Mouse (Mus musculus): ENCODE results near the gene Esr1.
A peak's percentile ranks its signal among the peaks of the same experiment; 100 is the strongest.

The Esr1 gene

DNA sequence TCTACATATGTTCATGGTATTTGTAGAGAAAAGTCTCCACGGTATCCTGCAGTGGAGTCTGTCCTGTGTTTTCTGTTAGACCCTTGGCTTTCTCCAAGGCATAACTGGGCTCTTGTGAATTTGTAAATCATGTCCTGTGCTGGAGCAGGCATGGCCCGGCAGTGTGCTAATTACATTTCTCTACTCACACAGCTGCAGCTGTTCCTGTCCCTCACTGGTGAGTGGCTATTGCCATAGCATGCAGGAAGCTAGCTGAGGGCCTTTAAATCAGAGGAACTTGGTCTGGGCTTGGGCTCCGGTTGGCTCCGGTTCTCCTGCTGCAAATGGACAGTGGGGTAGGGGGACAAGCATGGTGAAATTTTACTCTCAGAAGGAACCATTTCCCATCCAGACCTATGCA lies 226.7 kb downstream of the Esr1 start:
- DNase-seq (ENCODE audit: low read depth, low spot score) = no peak

DNA sequence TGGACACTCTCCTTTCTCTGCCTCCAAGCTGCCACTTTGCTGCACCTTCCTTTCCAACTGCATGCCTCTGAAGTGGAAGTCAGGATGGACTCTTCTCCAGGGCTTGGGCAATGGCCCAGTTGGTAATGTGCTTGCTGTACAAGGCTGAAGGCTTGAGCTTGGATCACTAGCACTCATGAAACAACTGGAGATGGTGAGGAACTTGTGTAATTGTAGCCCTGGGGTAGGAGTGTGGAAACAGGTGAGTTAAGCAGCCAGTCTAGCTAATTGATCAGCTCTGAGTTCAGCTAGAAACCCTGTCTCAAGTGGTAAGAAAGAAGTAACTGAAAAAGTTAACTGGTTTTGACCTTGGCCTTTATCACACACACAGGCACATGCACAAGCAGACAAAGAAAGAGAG lies 229.6 kb downstream of the Esr1 start:
- no peak for DNase-seq (ENCODE audit: low read depth, low spot score)

DNA sequence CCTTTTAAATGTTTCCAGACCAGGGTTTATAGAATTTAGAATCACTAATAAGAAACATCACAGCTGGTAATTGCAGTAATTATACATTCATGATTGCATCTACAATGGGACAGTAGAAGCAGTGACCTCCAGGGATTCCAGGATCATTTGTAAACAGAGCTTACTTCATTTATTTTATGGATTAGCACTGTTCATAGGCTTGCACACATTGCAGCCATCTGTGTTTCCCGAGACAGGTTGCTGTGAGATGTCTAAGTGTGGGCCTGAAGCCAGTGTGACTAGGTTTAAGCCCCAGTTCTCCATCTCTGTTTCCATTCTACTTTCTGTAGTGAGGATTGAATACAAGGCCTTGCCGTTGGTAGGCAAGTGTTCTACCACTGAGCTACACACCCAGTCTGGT lies 236.1 kb downstream of the Esr1 start:
- DNase-seq (ENCODE audit: low read depth, low spot score) = no peak

DNA sequence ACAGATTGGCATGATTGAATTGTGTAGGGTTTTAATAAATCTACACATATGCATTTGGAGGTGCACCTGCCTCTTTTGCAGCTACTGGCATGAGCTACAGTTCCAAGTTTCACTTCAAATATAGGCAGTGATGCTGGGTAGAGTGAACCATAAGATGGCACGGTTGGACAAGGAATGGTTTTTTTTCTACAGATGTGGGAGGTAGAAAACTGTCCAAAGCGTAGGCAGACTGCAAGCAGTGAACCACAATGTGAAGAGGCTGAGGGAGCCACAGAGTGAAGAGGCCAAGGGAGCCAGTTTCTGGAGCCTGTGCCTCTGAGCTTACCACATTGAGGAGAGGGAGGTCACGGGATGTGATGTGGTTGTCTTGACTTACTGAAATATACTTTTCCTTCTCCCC lies 238.5 kb downstream of the Esr1 start:
- no peak for DNase-seq (ENCODE audit: low read depth, low spot score)

DNA sequence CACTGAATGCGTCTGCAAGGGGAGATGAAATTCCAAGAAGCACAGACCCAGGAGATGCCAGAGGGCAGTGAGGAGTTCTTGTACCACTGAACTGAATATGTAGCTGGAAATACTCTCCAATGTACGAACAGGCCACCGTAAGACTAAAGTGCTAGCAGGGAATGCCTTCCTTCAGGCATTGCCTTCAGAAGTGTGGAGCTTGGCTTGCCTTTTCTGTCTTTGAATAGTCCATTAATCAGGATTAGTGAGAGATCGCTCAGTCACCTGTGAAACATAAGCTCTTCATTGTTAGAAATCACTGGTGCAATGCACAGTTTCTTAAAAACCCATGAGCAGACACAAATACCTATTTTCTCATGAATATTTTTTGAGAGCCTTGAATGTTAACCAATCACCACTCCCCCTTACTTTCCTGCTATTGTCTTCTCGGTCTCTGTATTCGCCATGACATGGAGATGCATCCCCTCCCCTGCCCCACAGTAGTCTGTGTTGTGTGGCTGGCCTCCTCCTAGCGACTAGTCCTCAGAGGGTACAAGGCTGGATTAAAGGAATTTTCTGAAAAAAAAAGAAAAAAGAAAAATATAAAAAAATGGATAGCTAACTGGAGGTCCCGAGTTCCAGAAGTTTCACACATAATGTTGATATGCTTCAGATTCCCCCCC lies 263.8 kb downstream of the Esr1 start:
- DNase-seq (ENCODE audit: low read depth, low spot score) = no peak

DNA sequence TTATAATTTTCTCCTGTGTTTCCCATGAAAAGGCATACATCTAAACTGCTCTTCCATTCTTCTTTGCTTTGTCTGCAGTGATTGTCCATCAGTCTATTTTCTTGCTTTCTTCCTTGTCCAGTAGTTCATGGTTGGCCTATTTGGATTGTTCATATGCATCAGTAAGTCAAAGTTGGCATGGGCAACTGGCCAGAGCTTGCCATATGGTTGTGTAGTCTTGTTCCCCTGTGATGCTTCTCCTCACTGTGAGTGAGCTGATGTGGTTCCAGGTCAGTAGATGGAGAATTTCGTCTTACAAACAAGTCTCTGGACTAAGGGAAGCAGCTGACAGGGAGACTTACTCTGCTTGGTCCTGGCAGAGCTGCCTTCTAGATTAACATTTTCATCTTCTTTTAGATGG lies 270.0 kb downstream of the Esr1 start:
- DNase-seq (ENCODE audit: low read depth, low spot score) = no peak

DNA sequence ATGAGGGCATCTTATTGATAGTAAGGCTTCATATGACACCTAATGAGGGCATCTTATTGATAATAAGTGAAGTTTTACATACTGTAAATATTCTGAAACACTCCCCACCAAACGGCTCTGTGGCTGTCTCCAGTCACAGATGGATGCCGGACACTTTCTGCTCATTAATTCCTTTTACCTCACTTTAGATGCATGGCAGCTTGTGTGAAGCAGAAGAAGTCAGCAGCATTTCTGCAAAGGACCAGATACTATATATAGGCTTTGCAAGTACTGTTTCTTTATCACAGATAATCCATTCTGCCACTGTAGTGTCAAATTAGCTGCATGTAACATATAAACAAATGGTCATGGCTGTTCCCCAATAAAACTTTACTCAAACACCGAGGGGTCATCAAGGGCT lies 274.1 kb downstream of the Esr1 start:
- no peak for DNase-seq (ENCODE audit: low read depth, low spot score)

DNA sequence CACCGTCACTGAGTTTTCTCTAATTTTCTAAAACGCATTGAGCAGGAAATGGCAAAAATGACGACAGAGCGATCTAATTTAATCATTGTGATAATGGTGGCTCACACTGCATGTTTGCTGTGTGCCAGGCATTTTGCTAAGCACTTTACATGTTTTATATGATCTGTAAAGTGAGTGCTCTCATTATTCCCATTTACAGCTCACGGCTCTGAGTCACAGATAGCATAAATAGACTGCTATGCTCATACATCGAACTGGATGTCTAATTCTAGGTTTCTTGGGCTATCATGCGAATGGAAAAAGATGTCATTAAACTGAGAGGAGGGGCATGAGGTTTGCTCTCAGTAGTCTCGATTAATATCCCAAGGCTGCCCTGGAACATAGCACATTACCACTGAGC lies 274.6 kb downstream of the Esr1 start:
- DNase-seq (ENCODE audit: low read depth, low spot score) = no peak

DNA sequence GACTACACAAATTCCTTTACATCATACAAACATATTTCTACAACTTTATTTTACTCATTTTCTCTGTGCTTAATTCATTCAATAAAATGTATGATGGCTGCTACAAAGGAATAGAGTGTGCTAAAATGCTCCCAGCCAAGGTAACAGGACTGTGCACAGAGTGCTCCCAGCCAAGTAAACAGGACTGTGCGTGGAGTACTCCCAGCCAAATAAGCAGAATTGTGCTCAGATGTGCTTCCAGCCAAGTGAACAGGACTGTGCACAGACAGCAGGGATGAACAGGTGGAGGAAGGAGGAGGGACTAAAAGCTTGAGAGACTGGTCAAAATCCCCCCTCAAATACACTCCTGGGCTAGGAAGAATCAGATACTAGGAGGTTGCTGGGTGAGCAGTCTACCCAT lies 282.1 kb downstream of the Esr1 start:
- no peak for DNase-seq (ENCODE audit: low read depth, low spot score)

DNA sequence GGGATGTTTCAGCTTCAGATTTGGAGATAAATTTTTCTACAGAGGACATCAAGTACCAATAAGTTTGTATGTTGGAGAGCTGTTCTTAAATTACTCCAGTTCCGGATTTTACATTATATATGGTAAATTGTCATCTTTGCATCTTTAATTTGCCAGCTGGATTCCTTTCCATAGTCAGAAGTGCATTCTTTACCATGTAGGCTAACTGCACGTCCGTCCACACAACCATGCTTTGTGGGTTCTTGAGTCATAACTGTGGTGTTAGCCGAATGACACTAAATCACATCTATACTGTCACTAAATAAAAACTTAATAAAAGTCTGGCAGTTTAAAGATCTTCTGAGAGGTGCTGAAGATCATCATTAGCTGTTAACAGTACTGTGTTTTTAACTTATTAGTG lies 286.4 kb downstream of the Esr1 start:
- DNase-seq (ENCODE audit: low read depth, low spot score) = peak; percentile 9

DNA sequence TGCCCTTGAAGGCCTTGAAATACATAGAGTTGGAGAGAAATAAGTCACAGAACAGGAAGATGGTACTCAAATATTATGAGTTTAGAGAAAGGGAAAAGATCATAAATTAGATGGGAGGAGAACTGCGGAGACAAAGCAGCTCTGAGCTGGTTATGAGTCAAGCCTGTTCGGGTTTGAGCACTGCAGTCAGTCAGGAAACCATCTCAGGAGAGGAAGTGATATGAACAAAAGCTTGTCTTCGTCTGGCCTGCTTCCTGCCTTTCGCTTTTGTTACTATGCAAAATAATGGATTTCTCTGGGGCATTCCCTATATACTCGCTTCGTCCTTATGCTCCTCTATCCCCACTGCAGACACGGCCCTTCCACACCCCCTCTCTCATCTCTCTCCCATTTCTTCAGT lies 288.9 kb downstream of the Esr1 start:
- no peak for DNase-seq (ENCODE audit: low read depth, low spot score)

DNA sequence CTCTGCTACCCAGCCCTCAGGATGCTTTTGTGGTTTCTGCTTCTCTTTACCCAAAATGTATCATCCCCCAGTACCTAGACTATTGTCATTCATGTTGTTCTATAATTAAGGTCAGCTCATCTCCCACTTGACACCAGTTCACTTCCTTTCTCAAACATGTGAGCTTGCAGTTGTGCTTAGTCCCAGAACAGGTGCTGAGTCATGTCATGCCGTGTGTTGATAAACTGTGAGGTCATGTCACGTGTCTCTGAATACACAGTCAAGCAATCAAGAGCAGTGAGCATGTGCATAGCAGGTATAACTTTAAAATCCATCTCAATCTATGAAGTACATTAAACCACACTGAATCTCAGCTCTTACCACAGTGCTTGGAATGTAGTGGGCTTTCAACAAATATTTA lies 297.9 kb downstream of the Esr1 start:
- DNase-seq (ENCODE audit: low read depth, low spot score) = no peak

DNA sequence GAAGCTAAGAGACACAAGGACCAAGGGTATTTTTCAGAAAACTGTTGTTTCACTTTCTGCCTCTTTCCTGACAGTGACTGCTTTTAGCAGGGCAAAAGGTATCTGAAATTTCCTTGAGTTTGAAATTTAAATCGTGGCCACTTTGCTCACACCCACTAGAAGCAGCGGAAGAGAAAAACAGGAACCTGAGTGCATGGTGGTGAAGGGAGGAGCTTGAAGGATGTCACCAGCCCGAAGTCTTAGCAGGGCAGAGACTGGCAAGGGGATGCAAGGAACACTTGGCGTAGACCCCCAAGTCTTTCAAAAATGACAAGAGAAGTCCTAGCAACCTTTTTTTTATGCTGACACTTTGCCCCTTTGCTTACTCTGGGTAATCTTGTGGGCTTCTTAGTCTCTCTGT lies 299.1 kb downstream of the Esr1 start:
- DNase-seq (ENCODE audit: low read depth, low spot score) = no peak

DNA sequence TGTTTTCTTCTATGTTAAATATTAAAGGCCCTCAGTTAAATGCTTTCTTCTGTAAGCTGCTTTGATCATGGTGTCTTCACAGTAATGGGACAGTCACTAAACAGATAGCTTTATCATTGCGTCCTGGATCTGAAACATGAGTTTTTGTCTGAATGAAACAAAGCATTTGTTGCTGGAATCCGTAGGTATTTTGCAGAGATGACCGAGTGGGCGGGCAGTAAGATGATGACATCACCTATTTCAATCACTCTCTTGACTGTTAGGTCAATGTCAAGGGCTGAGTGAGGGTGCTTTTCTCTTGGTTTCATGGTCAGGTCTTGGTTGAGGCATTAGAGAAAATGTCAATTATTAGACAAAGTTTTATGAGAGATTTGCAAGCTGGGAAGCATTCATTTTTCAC lies 307.7 kb downstream of the Esr1 start:
- no peak for DNase-seq (ENCODE audit: low read depth, low spot score)

DNA sequence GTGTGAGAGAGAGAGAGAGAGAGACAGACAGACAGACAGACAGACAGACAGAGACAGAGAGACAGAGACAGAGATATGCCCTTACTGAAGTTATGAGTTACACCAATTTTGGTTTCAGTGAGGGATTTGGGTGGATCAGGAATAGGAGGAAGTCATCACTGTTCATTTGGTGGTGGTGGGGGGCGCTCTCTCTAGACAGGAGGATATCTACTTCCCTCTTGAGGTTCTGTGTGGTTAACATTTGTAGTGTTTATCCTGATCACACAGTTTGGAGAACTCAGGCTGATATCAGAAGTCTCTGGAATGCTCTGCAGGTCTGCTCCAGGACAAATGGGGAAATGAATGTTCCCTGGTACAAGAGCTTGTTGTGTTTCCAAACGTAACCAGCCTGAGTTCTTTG lies 312.2 kb downstream of the Esr1 start:
- no peak for DNase-seq (ENCODE audit: low read depth, low spot score)

DNA sequence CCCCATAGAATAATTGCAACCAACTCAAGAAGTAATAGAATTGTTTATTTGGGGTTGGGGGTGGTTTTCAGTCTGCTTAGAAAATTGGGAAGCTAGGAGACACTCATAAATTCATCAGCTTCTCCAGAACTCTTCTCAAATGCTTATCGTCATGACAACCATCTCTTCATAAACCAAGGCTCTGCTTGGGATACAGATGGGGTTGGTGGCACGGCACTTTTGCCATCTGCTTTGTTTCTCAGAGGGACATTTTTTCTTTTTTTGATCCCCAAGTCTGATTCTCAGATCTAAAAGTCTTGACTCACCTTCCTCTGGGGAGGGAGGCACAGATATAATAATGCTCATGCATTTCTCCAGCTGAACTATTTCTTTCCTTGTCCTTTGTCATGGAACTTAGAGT lies 313.0 kb downstream of the Esr1 start:
- DNase-seq (ENCODE audit: low read depth, low spot score) = no peak

DNA sequence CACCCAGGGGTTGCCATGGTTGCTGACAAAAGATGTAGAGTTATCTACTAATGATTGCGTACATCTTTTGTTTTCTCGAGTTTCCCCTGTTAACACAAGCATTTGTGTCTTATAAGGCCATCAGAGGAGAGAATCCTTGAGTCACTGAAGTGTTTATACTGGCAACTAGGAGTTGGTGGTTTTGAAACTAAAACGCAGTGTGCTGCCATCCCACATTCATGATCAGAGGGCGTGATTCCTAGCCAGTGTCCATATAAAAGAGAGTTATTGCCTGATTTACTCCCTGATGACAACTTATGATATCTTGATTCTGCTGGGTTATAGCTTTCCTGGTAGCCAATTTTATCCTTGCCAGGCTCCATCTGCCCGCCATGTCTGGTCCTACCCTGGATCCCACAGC lies 331.8 kb downstream of the Esr1 start:
- no peak for DNase-seq (ENCODE audit: low read depth, low spot score)

DNA sequence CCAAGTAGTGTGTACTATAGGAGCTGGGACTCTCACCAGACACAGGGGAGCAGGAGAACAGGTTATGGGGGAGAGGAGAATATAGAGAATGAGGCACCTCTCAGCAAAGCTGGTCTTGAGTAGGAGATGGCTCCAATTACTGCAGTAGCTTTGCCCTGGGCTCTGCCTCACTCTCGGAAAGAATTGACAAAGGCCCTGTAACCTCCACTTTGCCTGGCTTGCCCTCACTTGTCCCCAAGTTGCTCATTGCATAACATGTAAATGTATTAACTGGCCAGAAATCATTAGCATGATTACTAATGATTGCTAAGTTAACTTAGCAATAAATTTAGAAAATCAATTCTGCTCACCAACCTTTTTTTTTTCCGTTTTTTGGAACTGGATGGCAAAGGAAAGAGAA lies 333.3 kb downstream of the Esr1 start:
- no peak for DNase-seq (ENCODE audit: low read depth, low spot score)

DNA sequence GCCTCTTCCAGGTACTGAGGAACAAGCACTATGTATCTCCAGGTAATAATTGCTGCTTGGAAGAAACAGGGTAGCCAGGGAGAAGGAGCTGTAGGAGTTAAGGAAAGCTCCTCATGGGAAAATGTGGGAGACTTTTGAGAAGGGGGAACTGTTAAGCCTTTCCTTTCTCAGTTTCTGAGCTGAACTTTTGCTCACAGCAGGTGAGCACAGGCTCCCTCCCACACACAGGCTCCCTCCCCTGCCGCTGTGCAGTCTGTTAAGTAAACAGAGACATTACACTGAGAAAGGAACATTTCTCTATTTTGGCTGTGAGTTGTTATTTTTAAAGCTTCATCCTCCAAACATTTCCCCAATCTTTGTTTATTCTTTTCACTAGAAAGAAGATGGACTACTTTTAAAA lies 354.4 kb downstream of the Esr1 start:
- DNase-seq (ENCODE audit: low read depth, low spot score) = no peak

DNA sequence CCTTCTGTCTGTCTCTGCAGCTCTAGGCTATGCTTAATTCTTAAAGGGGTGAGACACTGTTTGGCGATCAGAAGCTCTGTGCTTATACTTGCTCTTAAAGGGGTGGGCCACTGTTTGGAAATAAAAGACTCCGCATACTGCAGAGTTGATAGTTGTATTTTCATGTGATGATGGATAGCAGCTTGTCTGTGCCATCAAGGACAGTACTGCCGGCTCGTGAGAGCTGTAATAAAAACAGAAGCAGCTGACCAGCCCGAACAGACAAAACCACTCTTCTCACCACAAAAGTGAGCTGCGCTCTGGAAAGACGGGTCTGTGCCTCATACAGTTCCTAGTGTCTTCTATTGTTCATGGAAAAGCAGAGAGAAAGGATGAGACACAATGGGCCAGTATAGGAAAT lies 359.8 kb downstream of the Esr1 start:
- no peak for DNase-seq (ENCODE audit: low read depth, low spot score)

DNA sequence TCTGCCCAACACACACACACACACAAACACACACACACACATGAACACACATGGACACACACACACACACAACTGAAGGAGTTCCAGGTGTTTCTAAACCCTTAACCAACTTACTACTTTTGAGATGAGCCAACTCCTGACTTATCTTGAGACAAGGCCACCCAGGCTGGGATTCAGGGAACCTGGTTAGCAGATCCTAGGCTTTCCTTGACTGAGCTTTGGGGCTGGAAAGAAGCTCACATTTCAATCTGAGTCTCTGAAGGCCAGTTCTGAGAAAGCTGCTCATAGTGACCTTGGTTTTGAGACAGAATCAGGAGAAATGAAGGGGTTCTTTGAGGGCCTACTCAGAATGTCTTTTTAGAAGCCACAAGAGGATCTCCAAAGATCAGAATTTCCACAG lies 360.2 kb downstream of the Esr1 start:
- DNase-seq (ENCODE audit: low read depth, low spot score) = no peak

DNA sequence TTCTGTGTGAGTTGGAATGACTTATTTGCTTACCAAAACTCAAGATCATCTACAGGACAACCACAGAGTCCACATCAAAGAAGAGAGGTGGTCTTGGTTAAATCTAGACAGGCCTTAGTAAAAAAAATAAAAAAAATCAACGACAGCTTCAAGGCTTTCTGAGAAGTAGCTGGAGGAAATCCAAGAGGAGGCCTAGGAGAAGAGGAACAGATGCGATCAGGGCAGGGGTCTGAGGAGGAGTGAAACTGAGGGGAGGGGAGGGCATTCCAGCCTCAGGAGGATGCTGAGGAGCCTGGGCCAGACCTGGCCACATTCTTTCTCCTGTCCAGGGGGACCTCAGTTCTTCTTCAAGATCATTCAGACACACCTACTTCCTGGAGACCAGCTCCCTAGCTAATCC lies 360.6 kb downstream of the Esr1 start:
- no peak for DNase-seq (ENCODE audit: low read depth, low spot score)

DNA sequence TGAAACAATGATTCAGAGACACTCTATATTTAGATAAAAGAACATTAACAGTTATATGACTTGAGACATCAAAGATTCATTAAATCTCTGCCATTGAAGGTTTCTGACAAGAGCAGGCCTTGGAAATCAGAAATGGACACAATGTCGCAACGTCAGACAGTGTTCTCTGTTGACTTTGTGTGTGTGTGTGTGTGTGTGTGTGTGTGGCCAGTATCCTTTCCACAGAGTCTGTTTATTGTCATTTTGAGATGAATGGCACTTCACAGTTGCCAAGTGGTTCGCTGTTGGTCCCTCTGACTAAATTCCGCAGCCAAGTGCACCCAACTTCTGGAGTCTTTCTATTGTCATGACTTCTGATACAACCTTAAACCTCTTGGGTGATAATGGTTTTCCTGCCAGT lies 362.9 kb downstream of the Esr1 start:
- no peak for DNase-seq (ENCODE audit: low read depth, low spot score)

DNA sequence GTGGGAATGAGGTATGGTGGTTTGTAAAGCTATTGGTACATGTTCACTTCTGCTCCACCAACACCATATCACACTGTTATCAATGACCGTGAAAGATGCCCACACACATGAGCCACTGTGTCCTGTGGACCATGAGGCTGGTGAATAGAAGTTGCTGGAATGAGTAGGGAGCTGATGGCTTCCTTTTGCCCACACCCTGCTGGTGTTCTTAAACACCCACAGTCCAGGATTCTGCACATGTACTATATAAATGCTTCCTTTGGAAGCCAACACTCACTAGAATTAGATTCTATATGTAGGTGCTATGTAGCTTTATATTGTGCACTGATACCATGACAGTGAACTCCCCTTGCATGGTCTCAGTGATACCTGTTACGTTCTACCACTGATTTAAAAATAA lies 365.2 kb downstream of the Esr1 start:
- DNase-seq (ENCODE audit: low read depth, low spot score) = no peak

DNA sequence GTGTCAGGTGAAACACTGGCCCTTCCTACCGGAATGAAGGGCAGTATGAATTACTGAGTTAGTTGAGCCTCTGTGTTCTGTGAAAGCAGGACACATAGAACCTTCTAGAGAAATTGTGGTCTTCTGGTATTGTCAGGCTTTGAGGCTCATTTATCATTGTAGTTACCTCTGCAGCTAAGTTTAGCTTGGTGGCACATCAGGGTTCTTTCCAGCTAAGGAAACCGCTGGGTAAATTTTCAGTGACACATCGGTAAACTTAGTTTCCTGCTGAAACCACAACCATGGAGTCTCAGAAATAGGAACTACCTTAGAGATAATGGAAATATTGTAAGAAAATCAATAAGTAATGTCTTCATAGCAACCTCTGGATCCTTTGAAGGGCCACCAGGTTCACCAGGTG lies 366.0 kb downstream of the Esr1 start:
- no peak for DNase-seq (ENCODE audit: low read depth, low spot score)
